Mouse (Mus musculus) lung, postnatal 10 days (tissue): ENCODE results near the gene Sgcg.

Source experiments
- DNase-seq: peaks from one replicate; pipeline ENCODE4 v3.0.0; 2021

Gene Sgcg

GRCm38 (mm10) chr14:61232016-61232568 is 26.2 kb downstream of the Sgcg start:
- DNase-seq, result peak; percentile 9

DNA sequence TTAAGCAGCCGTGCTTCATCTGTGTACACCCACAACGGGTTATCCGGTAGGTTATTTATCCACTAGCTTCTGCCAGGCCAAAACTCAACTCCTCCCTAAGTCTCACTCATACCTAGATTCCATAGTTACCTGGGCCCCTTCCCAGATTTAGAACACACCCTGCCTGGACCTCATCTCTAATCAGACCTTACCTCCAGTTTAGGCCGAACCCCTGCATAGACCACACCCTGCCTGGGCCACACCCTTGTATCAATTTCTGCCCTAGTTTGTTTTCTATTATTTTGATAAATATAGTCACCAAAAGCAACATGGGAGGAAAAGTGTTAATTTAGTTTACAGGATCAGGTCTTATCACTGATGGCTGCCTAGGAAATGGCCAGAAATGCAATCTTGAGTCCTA is 28.1 kb downstream of the Sgcg start:
- no peak for DNase-seq

DNA sequence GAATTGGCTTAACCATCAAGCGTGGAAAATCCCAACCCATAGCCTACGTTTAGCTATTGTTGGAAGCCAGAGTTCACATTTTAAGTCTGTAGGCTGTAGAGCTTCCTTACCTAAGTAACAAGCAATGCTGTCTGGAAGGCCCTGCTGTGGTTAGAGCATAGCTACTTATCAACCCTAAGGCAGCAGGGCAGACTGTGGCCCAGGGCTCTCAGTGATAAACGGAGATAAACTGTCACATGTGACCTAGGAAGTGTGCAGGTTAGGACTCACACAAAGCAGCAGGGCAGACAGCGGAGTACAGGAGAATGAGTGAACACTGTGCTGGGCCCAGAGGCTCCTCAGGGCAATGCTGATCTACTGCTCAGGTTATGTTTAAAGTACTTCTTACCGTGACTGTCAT is 28.5 kb downstream of the Sgcg start:
- no peak for DNase-seq

DNA sequence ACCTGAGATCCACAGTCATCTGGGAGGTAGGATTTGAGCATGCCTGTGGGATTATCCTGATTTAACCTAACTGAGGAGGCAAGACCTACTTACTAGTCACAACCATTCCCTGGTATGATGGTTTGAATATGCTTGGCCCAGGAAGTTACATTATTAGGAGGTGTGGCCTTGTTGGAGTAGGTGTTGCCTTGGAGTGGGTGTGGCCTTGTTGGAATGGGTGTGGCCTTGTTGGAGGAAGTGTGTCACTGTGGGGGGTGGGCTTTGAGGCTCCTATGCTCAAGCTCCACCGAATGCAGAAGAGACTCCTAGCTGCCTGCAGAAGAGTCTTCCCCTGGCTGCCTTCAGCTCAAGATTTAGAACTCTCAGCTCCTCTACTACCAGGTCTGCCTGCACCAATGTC is 32.1 kb downstream of the Sgcg start:
- DNase-seq, result no peak

DNA sequence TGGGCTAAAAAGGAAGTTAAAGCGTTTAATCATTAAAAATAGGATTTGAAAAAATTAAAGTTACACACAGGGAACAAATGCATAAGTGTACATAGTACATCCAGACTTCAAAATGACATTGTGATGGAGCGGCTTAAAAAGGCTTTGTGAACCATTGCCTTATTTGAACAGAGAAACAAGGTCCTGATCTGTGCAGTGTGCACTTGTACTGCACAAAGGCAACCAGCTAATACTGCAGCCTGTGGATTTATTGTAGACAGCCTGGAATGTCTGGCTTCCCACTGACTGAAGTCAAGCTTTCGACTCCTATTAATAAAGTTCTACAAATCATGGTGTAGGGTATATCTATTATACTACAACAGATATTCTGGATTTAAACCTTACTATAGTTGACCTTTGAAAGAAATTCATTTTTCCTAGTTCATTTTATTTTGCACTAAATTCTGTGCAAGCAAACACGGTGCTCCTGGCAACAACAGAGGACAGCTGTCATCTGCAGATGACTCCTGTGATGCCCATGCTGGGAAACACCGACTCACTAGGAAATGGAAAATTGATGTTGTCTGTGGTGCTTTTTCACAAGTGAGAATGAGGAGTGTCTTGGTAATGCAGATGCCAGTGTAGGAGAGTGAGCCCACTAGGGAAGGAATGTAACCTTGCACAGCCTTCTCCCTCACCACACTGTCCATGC is 33.8 kb downstream of the Sgcg start:
- DNase-seq, result no peak

GRCm38 (mm10) chr14:61223740-61224139 is 34.5 kb downstream of the Sgcg start:
- DNase-seq, result no peak

DNA sequence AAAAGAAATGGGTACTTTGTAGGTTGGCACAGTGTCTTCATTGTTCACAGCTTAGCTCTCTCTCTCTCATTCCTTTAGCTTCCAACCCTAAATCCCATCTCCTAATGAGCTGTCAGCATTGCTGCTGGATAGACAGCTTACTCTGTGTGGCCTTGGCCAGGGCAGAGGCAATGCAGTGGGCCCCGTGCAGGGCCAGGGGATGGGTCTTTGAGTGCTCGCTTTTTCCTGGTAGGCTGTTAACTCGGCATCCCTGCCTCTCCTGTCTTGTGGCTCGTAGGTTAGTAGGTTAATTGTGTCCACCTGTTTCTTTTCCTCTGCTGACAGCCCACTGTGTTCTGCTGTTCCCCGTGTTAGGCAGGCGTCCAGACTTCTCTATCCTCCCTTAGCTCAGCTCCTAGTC is 35.8 kb downstream of the Sgcg start:
- no peak for DNase-seq

GRCm38 (mm10) chr14:61221166-61221565 is 37.1 kb downstream of the Sgcg start:
- DNase-seq, result no peak

DNA sequence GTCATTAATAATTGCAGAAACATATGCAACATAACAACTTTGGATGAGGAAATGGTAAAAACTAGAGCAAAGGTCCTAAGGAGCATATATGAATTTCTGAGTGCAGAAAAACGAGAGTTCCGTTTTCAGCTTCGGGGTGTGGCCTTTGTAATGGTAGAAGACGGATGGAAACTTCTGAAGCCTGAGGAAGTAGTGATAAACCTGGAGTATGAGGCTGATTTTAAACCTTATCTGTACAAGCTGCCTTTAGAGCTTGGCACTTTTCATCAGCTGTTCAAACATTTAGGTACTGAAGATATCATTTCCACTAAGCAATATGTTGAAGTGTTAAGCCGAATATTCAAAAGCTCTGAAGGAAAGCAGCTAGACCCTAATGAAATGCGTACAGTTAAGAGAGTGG is 46.5 kb downstream of the Sgcg start:
- DNase-seq, result no peak

DNA sequence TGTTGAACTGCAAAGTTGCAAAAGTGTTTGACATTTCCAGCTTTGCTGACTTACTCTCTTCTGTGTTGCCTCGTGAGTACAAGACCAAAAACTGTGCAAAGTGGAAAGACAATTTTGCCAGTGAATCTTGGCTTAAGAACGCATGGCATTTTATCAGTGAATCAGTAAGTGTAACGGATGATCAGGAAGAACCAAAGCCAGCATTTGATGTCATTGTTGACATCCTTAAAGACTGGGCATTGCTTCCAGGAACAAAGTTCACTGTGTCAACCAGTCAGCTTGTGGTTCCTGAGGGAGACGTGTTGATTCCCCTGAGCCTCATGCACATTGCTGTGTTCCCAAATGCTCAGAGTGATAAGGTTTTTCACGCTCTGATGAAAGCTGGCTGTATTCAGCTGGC is 48.2 kb downstream of the Sgcg start:
- DNase-seq, result no peak

DNA sequence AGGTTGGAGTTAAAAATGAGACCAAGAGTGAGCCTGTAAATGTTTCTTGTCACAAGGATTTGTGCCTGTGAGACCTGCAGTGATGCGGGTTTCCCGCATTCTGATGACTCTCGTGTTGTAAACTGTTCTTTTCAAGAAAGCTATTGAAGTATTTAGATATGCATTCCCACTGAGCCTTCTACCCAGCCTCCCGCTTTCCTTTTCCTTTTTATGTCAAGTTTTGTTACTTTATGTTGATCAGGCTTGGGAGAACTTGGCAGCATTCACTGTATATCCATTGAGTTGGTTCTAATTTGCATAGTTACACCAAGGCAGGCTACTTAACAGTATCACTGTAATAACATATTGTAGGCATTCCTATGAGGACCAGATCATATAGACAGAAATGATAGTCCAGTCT is 63.9 kb downstream of the Sgcg start:
- no peak for DNase-seq

- DNase-seq, result no peak
Measured at GRCm38 (mm10) chr14:61192326-61192725, 66.0 kb downstream of the Sgcg start.

GRCm38 (mm10) chr14:61191904-61192303 is 66.4 kb downstream of the Sgcg start:
- DNase-seq, result no peak

DNA sequence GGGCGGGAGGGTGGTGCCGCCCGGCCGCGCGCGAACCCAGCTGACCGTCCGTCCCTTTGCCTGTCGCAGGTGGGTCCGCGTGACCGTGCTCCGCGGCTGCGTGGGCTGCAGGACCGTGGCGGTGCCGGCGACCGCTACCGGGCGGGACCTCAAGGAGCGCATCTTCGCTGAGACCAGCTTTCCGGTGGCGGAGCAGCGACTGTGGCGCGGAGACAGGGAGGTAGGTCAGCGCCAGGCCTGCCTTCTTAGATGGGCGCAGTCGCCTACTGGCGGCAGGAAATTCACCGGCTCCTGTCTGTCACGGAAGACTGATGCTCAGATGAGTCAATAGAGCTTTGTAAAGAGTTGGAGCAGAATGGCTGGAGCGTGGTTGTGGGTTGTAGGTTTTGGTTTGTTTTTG is 85.1 kb downstream of the Sgcg start:
- DNase-seq, result peak; percentile 72

DNA sequence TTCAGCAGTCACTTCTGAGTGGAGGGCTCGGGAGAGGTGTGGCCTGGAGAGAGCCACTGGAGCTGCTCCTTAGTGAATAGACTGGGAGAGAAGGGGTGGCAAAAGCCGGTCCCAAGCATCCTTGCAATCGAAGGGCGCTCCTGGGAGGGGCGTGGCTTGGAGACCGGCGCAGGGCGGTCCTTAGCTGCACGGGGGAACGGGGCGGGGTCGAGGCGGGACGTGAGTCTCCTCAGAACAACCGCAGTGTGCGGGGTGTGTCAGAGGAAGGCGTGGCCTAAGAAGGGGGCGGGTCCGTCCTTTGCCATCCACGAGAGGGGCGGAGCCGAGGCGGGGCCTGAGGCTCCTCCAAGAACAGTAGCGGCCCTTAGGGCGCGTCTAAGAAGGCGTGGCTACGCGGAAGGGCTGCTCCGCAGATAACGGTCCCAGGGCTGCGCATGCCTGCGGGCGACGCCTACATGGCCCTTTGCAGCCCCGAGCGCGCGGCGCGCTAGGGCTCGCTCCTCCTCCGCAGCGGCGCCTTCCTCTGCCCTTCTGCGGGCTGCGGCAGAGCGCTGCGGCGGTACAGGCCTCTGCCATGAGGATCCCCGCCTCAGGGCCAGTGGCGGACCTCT is 85.6 kb downstream of the Sgcg start:
- peak; percentile 100 for DNase-seq

- peak; percentile 29 for DNase-seq
Measured at GRCm38 (mm10) chr14:61171261-61171970, 86.9 kb downstream of the Sgcg start.
